Mouse (Mus musculus) gastrocnemius, postnatal 10 days (tissue): ENCODE measurements around the gene Ncapd3. TPM values are rescaled to one million over a fixed set of nuclear protein-coding genes. Genes with fewer than 3 reads are reported as not detected.
A peak's percentile ranks its signal among the peaks of the same experiment; 100 is the strongest.

Experiments
- DNase-seq: peaks from one replicate; pipeline ENCODE4 v3.0.0; 2021; ENCODE audit warnings: mixed read lengths
- total RNA-seq, 2 experiments: library from RNA; stranded (reverse); gene quantifications; 2 replicates each; pipeline ENCODE4 v1.2.3; 2021

Ncapd3 gene
- total RNA-seq, 2 experiments from 2014 or later: 9.9 to 11.7 TPM

- DNase-seq: no peak
Observed at GRCm38 (mm10) chr9:27123947-27124346, 94.0 kb downstream of the Ncapd3 start.

DNA sequence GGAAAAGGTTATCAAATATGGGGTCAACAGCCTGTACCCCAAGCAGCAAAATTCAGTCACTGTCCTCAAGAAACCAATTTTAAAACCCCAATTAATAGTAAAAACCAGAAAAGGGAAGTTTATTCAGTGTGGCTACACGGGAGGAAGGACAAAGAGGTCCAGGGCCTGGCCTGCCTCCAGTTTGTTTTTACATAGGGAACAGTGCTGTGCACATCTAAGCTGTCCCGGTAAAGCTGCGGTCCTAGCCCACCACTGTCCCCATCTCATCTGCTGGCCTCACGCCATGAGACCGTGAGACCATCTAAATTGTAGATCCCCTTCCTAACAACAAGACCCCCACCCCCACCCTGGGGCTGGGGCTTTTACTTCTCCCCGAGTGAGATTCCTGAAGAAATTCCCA, 95.5 kb downstream of the Ncapd3 start:
- no peak for DNase-seq

DNA sequence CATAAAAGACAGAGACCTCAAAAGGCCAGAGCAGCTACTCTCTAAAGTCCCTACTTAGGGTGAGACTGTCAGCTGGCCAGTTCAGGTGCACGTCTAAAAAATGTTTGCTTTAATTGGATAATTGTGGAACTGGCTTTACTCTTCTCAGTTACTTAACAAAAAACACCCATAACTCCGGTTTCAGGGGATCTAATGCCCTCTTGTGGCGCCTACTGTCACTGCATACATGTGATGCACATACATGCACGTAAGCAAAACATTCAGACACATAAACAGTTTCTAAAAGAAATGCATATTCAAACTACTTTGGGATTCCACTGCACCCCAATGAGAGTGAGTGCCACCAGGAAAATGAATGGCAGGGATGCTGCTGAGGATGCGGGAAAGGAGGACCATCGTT, 96.6 kb downstream of the Ncapd3 start:
- DNase-seq: no peak

DNA sequence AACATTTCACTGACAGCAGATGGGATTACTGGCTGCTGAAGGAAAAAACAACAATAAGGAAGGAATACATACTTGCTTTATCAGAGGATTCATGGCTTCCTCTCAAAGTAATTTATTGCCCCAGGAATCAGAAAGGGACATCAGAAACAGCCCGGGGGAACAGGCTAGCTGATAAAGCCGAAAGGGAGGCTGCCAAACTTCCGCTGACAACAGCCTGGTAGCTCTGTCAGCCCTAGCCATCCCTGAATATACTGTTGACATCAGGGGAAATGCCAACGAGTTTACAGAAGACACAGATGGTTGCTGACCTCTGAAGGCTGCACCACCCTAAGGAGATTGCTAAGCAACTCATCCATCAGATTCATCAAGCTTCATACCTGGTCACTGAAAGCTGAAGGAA, 98.7 kb downstream of the Ncapd3 start:
- no peak for DNase-seq

DNA sequence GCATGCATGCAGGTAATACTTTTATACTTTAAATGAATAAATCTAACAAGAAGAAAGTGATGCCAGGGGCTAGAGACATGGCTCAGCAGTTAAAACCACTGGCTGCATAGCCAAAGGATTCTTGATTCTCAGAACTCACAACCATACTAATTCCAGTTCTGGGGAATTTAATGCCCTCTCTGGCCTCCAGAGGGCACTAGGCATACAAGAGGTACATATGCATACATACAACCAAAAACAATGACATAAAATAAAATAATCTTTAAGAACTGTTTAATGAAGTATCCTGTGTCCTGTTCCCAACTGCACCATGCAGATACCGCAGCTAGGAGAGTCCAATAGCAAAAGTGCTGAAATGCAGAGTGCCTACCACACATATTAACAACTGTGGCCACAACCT, 104.4 kb downstream of the Ncapd3 start:
- DNase-seq: peak; percentile 30

GRCm38 (mm10) chr9:27135372-27135771, 105.4 kb downstream of the Ncapd3 start:
- DNase-seq: no peak

- no peak for DNase-seq
Observed at GRCm38 (mm10) chr9:27136651-27137050, 106.7 kb downstream of the Ncapd3 start.

- DNase-seq: no peak
Observed at GRCm38 (mm10) chr9:27140432-27141065, 110.6 kb downstream of the Ncapd3 start.

DNA sequence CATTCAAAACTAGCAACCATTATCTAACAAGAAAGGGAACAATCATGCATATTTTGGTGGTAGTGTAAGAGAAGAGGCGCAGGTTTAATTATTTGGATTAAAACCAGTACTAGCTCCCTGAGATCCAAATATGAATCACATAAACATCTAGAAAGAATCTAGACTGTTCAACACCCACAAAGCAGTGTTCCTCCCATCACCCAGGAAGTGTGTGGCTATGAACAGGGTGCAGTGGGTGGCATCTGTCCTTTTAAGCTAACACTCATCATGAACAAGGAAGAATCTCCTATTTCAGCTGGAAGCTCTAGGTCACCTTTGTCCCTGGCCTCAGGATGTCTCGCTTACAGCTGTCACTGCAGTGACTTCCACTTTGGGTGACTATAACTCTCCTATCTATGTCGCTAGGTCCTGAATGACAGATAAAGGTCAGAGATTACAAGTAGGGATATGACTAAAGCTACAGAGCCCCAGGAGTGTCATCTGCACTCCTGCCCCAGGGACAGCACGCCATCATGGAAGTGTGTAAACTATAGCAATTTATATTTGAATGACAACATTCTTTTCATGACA, 114.4 kb downstream of the Ncapd3 start:
- no peak for DNase-seq

Other genes starting within 250 kb of the Ncapd3 start
- gene Glb1l2, start 223.7 kb upstream of the Ncapd3 start, total RNA-seq: 1 to 10 TPM; 2.7 to 4.4 TPM
- gene Glb1l3, start 169.3 kb upstream of the Ncapd3 start, total RNA-seq: not detected
- not detected for gene Gm1110, start 107.1 kb upstream of the Ncapd3 start, total RNA-seq
- 10 to 100 TPM; 29.7 to 35.2 TPM for gene Acad8, start 30.6 kb upstream of the Ncapd3 start, total RNA-seq
- gene Thyn1, start 30.5 kb upstream of the Ncapd3 start, total RNA-seq: 10 to 100 TPM; 35.2 to 37.4 TPM
- gene Vps26b, start 110 bp upstream of the Ncapd3 start, total RNA-seq: 10 to 100 TPM; 33.3 to 35.2 TPM
- 10 to 100 TPM; 28.7 to 34.4 TPM for gene Jam3, start 125.2 kb downstream of the Ncapd3 start, total RNA-seq